Mouse (Mus musculus) brain, embryonic 14.5 days (tissue): Measurements from ENCODE around the gene Gp1ba. TPM values are rescaled to one million over a fixed set of nuclear protein-coding genes. Genes with fewer than 3 reads are reported as not detected.

Experiments used
- DNase-seq: peaks from one replicate; pipeline ENCODE4 v3.0.0-alpha.2; 2011; ENCODE audit warnings: low read depth
- CTCF ChIP-seq: fragments of 200-500 bp; IDR thresholded peaks from 2 replicates; pipeline ENCODE4 v1.5.1; 2012; ENCODE audit warnings: inconsistent platforms, mild to moderate bottlenecking, moderate library complexity, borderline replicate concordance; ENCODE audit not compliant: insufficient read depth, insufficient read length; ENCODE audit errors: extremely low read depth
- POLR2A ChIP-seq: fragments of 200-500 bp; IDR thresholded peaks from 2 replicates; pipeline ENCODE4 v1.6.1; 2012; ENCODE audit warnings: mild to moderate bottlenecking, inconsistent platforms, borderline replicate concordance; ENCODE audit not compliant: poor library complexity, insufficient read depth, insufficient read length, severe bottlenecking; ENCODE audit errors: extremely low read depth
- polyA plus RNA-seq: library from polyadenylated mRNA; depleted of rRNA; stranded (reverse); fragments of >200 nt; gene quantifications from 2 replicates; pipeline ENCODE4 v1.2.3, GENCODE M21; 2012

The Gp1ba gene
- polyA plus RNA-seq, 1 experiment, result 0.30 TPM

DNA sequence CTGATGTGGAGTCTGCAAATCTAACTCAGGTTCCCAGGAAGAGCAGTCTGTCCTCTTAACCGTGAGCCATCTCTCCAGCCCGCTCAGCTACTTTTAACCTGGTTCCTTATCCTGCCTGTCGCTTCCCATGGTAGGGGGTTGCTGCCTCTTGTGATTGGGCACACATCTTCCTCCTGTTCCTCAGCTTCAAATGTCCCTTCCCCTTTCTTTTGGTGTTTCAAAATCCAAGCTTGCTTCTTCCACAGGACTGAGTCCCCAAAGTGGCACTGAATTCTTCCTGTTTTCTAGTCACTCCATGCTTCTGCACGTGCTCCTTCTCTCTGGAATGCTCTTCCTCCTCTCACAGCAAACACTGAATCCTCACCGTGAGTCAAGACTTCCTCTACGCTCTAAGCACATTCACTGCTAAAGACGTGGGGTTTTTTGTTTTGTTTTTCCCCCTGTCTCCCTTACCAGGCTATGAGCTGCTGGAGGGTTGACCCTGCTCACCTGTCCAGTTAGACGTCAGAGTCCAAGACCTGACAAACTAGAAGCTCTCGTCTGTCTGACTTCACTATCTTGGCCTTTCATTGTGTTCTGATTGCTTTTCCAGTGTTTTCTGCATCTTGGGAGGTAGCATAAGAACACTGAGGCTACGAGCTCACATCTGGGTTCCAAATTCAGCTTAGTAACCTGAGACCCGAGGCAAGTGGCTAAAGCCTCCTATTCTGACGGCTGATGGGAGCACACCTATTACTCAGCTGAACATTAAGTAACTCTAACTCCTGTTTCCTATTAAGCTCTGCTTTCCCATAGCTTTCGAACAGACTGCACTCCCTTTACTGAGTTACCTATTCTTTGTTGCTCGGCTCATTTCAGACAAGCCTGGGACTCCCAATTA is 28.6 kb downstream of the Gp1ba start:
- TF ChIP-seq POLR2A (no peak), CTCF (no peak)

DNA sequence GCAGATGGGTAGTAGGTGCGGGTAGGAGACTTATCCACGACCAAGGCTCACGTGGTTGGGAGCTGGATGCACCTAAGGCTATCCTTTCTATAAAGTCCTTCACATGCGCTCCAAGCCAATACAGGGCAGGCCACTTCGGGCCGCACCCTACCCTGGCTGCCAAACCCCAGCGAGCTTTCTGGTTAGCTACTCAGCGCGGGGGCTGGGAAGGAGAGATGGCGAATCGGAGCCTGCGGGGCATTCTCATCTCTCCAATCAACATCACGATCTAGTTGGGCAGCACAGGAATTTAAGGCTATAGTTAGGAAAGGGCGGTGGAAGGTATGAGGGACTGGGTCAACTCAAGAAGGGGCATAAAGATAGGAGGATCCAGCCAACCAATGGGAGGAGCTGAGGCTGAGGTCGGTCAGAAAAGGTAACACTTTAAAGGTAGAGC is 29.4 kb downstream of the Gp1ba start:
- DNase-seq, result no peak
- TF ChIP-seq CTCF (no peak), POLR2A (no peak)

More for the DNA sequence above, 28.6 kb downstream of the Gp1ba start:
- no peak for DNase-seq

DNA sequence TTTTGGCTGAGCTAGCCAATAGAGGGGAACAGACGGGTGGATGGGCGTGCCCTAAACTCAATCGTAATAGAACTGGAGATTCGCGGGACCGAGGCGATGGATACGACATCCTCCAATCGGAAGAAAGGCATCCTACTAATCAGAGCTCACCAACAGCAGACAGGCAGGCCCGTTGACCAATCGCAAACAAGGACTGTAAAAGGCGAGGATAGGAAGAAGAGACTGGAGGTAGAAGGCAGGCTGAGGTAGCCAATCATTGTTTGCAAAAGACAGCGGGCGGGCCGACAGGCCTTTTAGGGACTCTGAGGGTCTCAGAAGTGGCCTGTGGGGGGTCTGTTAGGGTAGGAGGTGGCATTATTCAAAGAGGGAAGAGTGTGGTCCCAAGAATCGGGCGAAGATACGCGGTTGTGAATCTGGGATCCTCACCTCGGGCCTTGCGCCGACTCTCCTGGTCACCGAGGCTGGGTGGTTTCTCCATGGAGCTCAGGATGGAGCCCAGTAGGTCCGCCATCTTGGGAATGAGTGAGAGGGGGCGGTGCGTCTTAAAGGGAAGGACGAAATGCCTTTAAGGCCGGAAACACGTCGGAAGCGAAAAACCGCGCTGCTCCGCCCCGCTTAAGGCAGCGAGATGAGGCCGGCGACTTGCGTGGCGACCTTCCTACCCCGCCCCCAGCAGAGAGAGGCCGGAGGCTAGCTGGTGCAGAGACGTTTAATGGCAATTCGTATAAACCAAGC is 30.0 kb downstream of the Gp1ba start, which contains the start of gene Spag7:
Spag7 (minus strand) TSS at position 646 of the 735 bp plus-strand sequence.
- peak; percentile 100 for DNase-seq
- TF ChIP-seq POLR2A (peak; percentile 55; the same call in 1 of the 2 replicates), CTCF (no peak)

DNA sequence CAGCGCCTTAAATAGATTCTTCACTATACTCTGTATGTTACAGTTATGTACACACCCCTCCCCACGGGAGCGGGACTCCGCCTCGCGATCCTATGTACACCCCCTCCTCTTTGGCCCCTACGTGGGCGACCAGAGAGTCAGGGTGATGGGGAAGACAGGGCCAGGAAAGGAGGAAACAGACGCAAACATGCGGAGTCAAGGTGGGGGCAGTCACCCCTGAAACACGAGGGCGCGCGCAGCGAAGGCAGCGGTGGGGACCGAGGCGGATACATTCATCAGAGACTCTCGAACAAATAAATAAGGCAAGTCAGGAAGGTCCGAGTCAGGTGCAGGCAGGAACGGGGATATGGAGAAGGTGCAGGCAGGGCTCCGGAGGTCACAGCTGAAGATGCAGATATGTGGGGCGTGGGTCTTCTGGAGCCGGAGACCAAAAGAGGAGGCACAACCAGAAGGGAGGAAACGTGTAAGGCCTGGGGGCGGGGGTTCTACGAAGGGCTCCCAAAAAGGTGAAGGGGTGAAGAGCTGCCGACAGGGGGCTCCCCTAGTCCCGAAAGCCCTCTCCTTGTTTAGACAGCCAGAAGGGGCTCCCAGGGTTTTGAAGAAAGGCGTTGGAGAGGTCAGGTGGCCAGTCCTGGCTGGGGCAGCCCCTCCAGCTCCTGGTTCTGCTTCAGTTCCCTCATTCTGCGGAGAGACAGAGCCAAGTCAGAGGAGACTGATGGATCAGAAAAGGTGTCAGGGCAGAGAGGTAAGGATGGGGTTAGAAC is 30.8 kb downstream of the Gp1ba start:
- TF ChIP-seq POLR2A, result no peak
- peak; percentile 61 for TF ChIP-seq CTCF
- DNase-seq, result peak; percentile 85

GRCm38 (mm10) chr11:70670483-70670882 is 31.6 kb downstream of the Gp1ba start:
- peak; percentile 51 for DNase-seq
- TF ChIP-seq POLR2A (no peak), CTCF (no peak)

GRCm38 (mm10) chr11:70671333-70672047 is 32.6 kb downstream of the Gp1ba start:
- no peak for DNase-seq
- TF ChIP-seq CTCF (no peak), POLR2A (no peak)

DNA sequence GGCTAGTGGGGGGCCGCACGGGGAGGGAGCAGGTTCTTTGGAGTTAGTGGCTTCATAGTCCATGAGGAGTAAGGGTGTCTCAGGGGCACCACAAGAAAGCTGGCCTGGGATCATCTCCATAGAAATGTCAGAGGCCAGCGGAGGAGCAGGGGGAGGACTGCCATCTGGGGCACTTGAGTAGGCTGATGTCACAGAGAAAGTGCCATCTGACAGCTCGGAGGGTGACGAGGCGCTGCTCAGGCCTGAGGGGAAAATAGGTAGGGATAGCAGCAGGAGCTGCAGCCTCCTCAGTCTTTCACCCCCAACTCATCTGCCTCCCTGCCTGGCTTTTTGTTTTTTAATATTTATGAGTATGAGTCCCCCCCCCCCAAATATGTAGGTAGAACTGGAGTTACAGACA is 35.1 kb downstream of the Gp1ba start:
- no peak for TF ChIP-seq POLR2A
- no peak for TF ChIP-seq CTCF
- DNase-seq, result no peak

DNA sequence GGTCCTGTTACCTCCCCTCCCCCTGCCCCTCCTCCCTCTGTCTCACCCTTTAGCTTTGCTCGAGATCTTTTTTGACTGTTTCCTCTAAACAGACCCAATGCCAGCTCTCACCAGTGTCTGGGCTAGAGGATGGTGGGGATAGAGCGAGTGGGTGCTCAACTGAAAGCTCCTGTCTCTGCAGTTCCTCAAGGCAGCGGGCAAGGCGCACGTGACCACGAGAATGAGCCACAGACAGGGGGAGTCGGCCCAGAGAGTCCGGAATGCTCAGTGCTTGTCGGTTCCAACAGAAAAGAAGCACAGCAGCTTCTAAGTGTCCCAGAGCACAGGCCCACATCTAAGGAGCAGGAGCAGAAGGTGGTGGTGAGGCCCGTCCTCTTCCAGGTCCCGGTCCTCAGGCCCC is 35.6 kb downstream of the Gp1ba start:
- no peak for DNase-seq
- TF ChIP-seq CTCF (no peak), POLR2A (no peak)

DNA sequence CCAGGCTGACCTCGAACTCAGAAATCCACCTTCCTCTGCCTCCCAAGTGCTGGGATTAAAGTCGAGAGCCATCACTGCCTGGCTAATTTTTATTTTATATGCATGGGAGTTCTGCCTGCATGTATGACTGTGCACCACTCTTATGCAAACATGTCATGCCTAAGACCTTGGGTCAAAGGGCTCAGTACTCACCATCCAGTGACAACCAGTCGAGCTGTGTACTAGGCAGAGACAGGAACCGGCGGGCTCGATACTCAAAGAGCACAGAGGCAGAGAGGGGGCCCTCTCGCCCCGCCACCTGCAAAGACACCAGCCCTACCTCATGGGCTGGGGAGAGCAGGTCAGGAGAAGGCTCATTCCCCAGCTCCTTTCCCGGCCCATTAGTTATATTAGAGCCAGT is 39.2 kb downstream of the Gp1ba start:
- DNase-seq, result no peak

DNA sequence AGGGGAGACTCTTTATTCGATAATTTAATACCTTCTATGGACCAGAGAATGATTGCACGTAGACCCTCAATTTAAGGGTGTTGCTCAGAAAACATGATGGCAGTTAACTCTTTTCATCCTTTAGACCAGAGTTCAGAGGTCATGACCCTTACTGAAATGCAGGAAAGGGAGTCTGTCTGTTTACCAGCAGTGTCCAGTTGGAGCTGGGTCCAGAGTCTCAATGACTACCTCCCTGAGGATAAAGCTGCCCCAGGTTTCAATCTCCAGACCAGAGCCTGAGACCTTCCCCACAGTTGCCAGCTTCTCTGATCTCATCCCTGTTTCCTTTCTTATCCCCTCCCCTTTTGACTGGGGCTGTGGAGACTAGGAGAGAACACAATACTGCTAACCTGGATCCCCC is 39.7 kb downstream of the Gp1ba start:
- no peak for DNase-seq
- no peak for TF ChIP-seq CTCF
- no peak for TF ChIP-seq POLR2A

More for the DNA sequence above, 39.2 kb downstream of the Gp1ba start:
- no peak for TF ChIP-seq POLR2A
- TF ChIP-seq CTCF, result no peak
